Mouse (Mus musculus) liver, embryonic 16.5 days (tissue): ENCODE measurements at regions not wholly inside any gene's neighbourhood (a gene's known extent, or its start where the extent isn't known, plus 50 kb on each side); places are given as distances from the start of the nearest gene placed in this dataset.

Source experiments
- ATAC-seq: fragments of 200-750 bp; cut with Nextera tagmentation; 2 replicates; pipeline ENCODE4 v1.8.0; 2017; ENCODE audit warnings: low read depth, mild to moderate bottlenecking, moderate number of reproducible peaks, moderate library complexity
- H3K27ac ChIP-seq: fragments of 300-500 bp; sonication (generic); 2 replicates; pipeline ENCODE4 v1.5.1; 2014; ENCODE audit warnings: mild to moderate bottlenecking, low read length
- H3K27me3 ChIP-seq: fragments of 300-500 bp; sonication (generic); 2 replicates; pipeline ENCODE4 v1.6.1; 2014; ENCODE audit warnings: low read depth, low read length, mixed read lengths; ENCODE audit not compliant: control insufficient read depth, insufficient read depth
- H3K36me3 ChIP-seq: fragments of 300-500 bp; sonication (generic); 2 replicates; pipeline ENCODE4 v1.6.1; 2014; ENCODE audit warnings: mild to moderate bottlenecking; ENCODE audit not compliant: control insufficient read depth, insufficient read depth
- H3K4me1 ChIP-seq: fragments of 300-500 bp; sonication (generic); 2 replicates; pipeline ENCODE4 v1.6.1; 2014; ENCODE audit warnings: low read depth, low read length, mixed read lengths; ENCODE audit not compliant: control insufficient read depth
- H3K4me2 ChIP-seq: fragments of 300-500 bp; sonication (generic); 2 replicates; pipeline ENCODE4 v1.6.1; 2014; ENCODE audit warnings: low read depth, low read length, mixed read lengths
- H3K4me3 ChIP-seq: fragments of 300-500 bp; sonication (generic); 2 replicates; pipeline ENCODE4 v1.5.1; 2014; ENCODE audit warnings: low read depth, mild to moderate bottlenecking, low read length
- H3K9ac ChIP-seq: fragments of 300-500 bp; sonication (generic); 2 replicates; pipeline ENCODE4 v1.6.1; 2014; ENCODE audit warnings: low read depth, low read length
- H3K9me3 ChIP-seq: fragments of 300-500 bp; sonication (generic); replicated peaks from 2 replicates; pipeline ENCODE4 v1.6.1; 2016; ENCODE audit warnings: low read length; ENCODE audit not compliant: control insufficient read depth
- WGBS: fragments of 180-500 bp; shearing (Covaris S2); extraction: QIAGEN DNeasy Blood & Tissue Kit; methylation state at CpG from one replicate; pipeline ENCODE4 v1.1.7; 2014; ENCODE audit not compliant: insufficient replicate concordance; 5-methylcytosine and 5-hydroxymethylcytosine counted together

- no peak overlapping the region for H3K4me2 ChIP-seq
- H3K27me3 ChIP-seq = no peaks in the 10 kb centered on the region
- 57% methylated on average over 3 of the region's 3 CpGs for WGBS
- no peak for ATAC-seq
- no peaks in the 10 kb centered on the region for H3K9me3 ChIP-seq
- no peak overlapping the region for H3K27ac ChIP-seq
- H3K4me1 ChIP-seq = no peaks in the 10 kb centered on the region
- no peak overlapping the region for H3K9ac ChIP-seq
- no peaks in the 10 kb centered on the region for H3K36me3 ChIP-seq
- H3K4me3 ChIP-seq = no peak overlapping the region
Observed at GRCm38 (mm10) chr2:173468136-173468535, 54.2 kb upstream of the 1700021F07Rik start.

GRCm38 (mm10) chr2:173469756-173470155, 52.6 kb upstream of the 1700021F07Rik start:
- ATAC-seq = no peak
- no peaks in the 10 kb centered on the region for H3K9me3 ChIP-seq

More at GRCm38 (mm10) chr2:173469756-173470155, 52.6 kb upstream of the 1700021F07Rik start:
- 17% methylated on average over 7 of the region's 7 CpGs for WGBS
- Histone ChIP-seq H3K27me3 (no peaks in the 10 kb centered on the region), H3K4me2 (no peak overlapping the region), H3K36me3 (no peaks in the 10 kb centered on the region), H3K4me1 (no peaks in the 10 kb centered on the region), H3K27ac (no peak overlapping the region), H3K4me3 (no peak overlapping the region), H3K9ac (no peak overlapping the region)
